Mouse (Mus musculus): ENCODE data around the gene Gsdma.
"Not testable (repeated sequence)": the region's sequence is repeated elsewhere in the genome, so short reads cannot be mapped to it uniquely, and the experiment has no call there.

Gene Gsdma

DNA sequence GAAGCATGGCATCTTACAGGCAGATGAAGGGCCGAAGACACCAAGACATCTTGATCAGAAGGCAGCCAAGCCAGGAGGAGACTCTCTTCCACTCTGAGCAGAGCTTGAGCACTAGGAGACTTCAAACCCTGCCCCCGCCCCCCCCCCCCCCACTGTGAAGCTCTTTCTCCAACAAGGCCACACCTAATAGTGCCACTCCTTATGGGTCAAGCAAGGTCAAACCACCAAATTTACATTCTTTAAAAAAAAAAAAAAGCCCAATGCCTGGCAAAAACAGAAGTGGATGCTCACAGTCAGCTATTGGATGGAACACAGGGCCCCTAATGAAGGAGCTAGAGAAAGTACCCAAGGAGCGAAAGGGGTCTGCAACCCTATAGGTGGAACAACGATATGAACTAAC lies 16.4 kb downstream of the Gsdma start:
- DNase-seq (ENCODE audit: low spot score in 2 of 2) = not testable (repeated sequence)

- DNase-seq (ENCODE audit: low spot score in 2 of 2) = no peak
These were observed 17.0 kb downstream of the Gsdma start for GRCm38 (mm10) chr11:98681186-98681585.

DNA sequence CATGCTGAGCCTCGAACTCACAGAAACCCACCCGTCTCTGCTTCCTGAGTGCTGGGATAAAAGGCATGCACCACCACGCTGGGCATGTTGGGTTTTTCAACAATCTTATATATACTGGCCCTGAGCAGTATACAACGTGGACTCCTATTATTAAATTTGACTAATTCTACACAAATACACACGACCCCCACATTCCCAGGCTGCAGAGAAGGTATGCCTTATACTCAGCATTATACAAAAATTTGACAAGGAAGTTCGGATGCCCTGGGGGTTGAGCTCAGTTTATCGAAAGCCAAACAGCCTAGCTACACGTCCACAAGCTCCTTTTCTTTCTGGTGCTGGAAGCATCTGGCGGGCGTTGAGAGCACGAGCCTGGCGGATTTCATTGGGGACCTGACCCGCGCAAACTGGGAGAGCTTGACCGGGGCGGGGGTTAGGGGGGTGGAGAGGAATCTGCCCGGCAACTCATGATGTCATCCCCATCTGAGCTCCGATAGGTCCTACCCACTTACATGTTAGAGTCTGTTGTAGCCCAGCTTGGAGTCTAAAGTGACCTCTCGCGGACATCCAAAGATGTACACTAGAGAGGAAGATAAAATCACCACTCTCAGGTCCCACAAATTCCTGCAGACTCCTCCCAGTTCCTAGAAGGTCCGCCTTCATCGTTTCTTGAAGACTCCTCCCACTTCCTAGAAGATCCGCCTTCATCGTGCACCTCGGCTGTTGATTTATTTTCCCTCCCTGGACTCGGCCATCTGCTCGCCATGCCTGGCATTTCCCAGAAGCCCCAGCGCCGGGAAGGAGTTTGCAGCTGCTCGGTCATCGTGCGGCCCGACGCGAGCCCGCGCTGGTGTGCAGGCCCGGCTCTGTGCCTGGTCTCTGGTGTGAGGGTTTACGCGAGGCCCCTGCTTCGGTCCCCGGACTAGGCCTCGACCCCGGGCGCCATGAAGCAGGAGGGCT lies 17.9 kb downstream of the Gsdma start, which contains the start of gene Psmd3:
Gene Psmd3, plus strand, starts transcription at position 769 of the 960 bp plus-strand sequence.
- peak; percentile 97 to 100 for DNase-seq (ENCODE audit: low spot score in 2 of 2)

DNA sequence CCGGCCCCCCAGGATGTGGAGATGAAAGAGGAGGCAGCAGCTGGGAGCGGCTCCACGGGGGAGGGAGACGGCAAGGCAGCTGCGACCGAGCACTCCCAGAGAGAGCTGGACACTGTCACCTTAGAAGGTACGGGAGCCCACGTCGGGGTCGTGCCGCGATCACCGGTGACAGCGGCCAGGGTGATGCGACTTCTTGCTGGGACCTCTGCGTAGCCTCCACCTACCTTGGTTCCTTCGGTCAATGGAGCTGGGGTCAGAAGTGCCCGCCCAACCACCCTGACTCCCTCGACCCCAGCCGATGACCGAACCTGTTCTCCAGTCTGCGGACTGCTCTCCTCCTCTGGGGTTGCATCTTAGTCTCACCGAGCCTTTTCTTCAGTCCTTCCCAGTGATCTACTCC lies 18.7 kb downstream of the Gsdma start:
- DNase-seq (ENCODE audit: low spot score in 2 of 2) = no peak

GRCm38 (mm10) chr11:98685642-98686041 lies 21.5 kb downstream of the Gsdma start:
- no peak for DNase-seq (ENCODE audit: low spot score in 2 of 2)

DNA sequence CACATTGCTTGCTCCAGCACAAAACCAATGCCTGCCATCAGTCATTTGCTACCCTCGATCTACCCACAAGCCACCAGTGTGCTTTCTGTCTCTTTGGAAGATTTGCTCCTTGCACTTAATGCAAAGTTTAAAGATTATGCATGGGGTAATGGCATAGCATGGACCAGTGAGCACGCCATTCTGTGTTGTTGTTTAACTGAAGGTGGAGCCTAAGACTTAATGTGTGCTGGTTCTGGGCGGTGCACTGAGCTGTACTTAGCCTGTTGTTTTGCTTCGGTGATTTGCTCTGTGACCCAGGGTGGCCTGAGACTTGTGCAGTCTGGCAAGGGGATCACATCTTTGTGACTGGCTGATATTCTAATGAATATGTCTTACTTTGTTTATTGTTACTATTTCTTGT lies 22.8 kb downstream of the Gsdma start:
- no peak for DNase-seq (ENCODE audit: low spot score in 2 of 2)

- no peak for DNase-seq (ENCODE audit: low spot score in 2 of 2)
These were observed 23.9 kb downstream of the Gsdma start for GRCm38 (mm10) chr11:98688009-98688408.

DNA sequence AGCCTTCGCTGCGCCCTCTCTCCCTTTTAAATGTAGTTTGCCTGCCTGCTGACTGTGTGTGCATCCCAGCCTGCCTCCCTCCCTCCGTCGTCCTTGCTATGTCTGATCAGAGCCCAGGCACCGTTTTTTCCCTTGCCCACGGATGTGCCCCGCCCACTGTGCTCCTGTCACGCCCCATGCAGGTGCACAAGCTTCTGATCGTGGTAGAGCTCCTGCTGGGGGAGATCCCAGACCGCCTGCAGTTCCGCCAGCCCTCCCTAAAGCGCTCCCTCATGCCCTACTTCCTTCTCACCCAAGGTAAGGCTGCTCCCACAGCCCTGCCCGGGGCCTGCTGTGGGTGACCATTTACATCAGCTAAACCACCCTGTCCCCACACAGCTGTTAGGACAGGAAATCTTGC lies 29.1 kb downstream of the Gsdma start:
- DNase-seq (ENCODE audit: low spot score in 2 of 2) = no peak

GRCm38 (mm10) chr11:98693746-98694145 lies 29.6 kb downstream of the Gsdma start:
- no peak for DNase-seq (ENCODE audit: low spot score in 2 of 2)

DNA sequence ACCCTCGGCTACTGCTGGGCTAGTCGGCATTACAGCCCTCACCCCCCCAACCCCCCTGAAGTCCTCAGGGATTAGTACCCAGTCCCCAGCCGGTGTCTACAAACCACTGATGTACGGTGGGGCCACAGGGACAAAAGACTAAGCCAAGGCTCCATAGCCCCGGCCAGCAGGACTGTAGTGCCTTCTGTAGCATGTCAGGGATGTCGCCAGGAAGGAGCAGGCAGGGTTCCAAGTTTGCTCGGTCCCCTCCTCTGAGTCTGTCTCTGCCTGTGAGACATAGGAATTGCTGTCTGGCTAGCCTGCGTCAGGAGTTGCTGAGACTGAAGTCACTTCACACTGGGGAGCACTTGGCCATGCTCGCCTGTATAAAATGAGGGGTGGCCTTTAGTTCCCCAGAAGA lies 30.1 kb downstream of the Gsdma start:
- no peak for DNase-seq (ENCODE audit: low spot score in 2 of 2)

DNA sequence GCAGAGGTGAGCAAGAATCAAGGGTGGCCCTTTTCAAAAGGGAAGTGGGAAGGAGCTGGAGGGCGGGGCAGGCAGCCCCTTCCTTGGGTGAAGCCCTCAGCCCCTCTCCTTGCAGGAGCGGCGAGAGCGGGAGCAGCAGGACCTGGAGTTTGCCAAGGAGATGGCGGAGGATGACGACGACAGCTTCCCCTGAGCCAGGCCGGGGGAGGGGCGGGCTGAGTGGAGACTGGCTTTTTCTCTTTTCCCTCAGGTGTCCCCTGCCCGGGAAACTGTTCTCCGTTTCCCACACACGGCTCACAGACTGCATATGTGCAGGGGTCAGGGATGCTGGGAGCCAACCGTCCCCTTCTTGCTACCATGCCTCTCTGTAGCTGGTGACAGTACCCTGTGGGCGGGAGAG lies 31.3 kb downstream of the Gsdma start:
- DNase-seq (ENCODE audit: low spot score in 2 of 2) = no peak

- DNase-seq (ENCODE audit: low spot score in 2 of 2) = no peak
These were observed 32.5 kb downstream of the Gsdma start for GRCm38 (mm10) chr11:98696454-98697216.

DNA sequence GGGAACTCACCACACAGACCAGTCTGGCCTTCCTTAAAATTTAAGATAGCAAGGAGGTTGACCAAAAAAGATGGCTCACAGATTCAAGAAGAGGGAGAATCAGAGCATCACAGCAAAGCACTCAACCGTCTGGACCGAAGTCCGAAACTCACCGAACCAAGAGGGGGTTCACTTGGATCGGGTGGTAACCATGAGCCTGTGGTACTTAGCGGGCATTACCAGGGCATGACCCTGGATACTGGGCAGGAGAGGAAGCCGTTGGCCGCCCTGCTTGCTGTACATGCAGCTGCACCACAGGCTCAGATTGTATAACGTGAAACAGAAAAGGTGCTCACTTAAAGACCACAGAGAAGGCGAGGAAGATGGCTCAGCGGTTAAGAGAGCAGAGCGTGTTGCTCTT lies 33.1 kb downstream of the Gsdma start:
- DNase-seq (ENCODE audit: low spot score in 2 of 2) = no peak

- no peak for DNase-seq (ENCODE audit: low spot score in 2 of 2)
These were observed 34.9 kb downstream of the Gsdma start for GRCm38 (mm10) chr11:98698849-98699640.

- DNase-seq (ENCODE audit: low spot score in 2 of 2) = peak; percentile 73 to 87
These were observed 35.8 kb downstream of the Gsdma start for GRCm38 (mm10) chr11:98699911-98700310.

GRCm38 (mm10) chr11:98701213-98701670 lies 37.1 kb downstream of the Gsdma start, which contains the start of gene Csf3:
TSS of gene Csf3 (plus strand) at chr11:98701263.
- no peak for DNase-seq (ENCODE audit: low spot score in 2 of 2)

DNA sequence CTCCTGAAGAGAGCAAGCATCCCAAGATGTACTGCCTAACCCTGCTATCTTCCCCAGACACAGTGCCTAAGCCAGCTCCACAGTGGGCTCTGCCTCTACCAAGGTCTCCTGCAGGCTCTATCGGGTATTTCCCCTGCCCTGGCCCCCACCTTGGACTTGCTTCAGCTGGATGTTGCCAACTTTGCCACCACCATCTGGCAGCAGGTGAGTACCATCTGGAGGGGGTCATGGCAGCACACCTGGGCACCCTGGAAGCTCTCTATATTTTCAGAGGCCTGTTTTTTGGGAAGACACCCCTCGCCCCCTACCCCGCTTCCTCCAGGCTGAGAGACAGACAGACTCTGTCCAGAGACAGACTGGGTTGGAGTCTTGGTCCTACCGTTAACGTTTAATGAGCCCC lies 38.2 kb downstream of the Gsdma start:
- no peak for DNase-seq (ENCODE audit: low spot score in 2 of 2)

DNA sequence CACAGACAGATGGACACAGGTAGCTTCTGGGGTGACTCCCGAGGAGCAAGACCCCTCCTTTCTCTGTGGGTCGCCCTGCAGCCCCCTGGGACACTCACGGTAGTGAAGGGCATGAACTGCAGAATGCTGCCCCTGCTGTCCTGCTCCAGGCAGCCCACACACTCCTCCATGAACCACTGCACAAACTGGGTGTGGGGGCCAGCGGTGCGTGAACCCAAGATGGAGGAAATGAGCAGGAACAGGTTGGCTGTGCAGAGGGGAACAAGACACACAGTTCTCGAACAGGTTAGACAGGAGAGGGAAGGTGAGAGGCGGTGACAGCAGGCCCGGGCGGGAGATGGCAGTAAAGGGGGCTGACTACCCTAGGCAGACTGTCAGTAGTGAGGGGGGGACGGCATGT lies 40.9 kb downstream of the Gsdma start:
- no peak for DNase-seq (ENCODE audit: low spot score in 2 of 2)

DNA sequence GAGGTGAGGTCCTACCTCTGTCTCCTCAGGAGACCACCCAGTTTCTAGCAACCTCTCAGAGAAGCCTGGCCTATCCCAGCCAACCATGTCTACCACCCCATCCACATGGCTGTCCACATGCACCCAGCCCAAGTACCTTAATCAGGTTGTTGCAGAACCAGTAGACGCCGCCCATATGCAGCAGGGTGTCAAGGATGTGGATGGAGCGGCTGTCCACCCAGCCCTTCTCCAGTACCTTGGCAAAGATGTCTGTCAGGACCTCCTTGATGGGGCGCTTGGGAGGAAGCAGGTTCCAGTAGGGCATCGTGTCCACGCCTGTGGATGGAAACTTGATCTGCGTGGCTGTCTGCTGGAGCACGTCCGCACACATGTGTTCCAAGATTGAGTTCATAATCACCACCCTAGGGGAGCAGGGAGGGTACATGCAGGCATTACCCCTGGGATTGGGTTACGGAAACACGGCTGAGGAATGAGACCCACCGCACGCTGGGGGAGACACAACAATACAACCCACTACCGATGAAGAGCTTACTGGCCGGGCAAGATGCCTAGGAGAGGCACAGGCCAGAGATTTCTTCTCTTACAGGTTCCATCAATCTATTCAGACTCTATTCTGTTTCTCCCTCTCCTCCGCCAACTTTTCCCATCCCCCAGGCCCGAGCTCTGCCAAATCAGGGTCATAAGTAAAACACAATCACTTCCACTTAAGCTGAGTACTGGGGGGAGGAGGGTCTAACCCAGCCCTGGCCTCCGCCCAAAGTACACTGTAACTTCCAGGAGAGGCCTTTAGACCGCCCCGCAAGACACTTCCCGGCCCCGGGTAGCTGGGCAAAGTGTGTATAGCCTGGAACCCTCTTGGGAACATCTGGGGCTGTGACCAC lies 43.5 kb downstream of the Gsdma start:
- no peak for DNase-seq (ENCODE audit: low spot score in 2 of 2)

DNA sequence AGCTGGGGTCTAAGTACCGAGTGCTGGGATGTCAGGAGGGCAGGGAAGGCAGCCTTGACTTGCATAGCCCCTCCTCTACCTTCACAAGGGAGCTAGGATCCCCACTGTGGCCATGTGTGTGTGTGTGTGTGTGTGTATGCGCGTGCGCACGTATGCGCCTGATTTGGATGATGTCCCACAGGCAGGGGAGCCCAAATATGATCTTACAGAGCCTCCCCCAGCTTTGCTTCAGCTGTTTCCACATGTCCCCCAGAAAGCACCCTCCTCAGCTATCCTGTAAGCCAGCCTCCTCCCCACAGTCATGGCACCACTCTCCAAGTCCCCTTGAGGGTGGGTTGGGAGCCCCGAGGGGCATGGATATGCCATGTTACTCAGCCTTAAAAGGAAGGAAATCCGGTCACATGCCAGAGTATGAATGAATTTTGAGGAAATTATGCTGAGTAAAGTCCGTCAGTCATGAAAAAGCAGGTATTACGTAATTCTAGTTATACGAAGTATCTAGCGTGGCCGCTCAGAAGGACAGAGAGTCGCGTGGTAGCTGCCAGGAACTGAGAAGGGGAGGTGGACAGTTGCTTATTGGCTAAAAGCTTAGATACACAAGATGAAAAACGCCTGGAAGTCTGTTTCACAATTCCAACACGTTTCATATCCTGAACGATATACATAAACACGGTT lies 44.3 kb downstream of the Gsdma start:
- DNase-seq (ENCODE audit: low spot score in 2 of 2) = no peak

All from spleen, postnatal 10 days (tissue).